Mouse (Mus musculus) heart, embryonic 10.5 days (tissue): ENCODE measurements around the gene Cbl. TPM values are rescaled to one million over a fixed set of nuclear protein-coding genes. Genes with fewer than 3 reads are reported as not detected.

ENCODE experiments used
- DNase-seq: peaks from one replicate; pipeline ENCODE4 v3.0.0-alpha.2; 2017; ENCODE audit warnings: low spot score
- H3K27ac ChIP-seq: fragments of 300-500 bp; sonication (generic); 2 replicates; pipeline ENCODE4 v1.5.1; 2016; ENCODE audit warnings: mild to moderate bottlenecking
- H3K27me3 ChIP-seq: fragments of 300-500 bp; sonication (generic); 2 replicates; pipeline ENCODE4 v1.6.1; 2016; ENCODE audit warnings: mild to moderate bottlenecking; ENCODE audit not compliant: poor library complexity, insufficient read depth, severe bottlenecking
- H3K36me3 ChIP-seq: fragments of 300-500 bp; sonication (generic); 2 replicates; pipeline ENCODE4 v1.6.1; 2016; ENCODE audit warnings: mild to moderate bottlenecking, moderate library complexity
- H3K4me1 ChIP-seq: fragments of 300-500 bp; sonication (generic); 2 replicates; pipeline ENCODE4 v1.6.1; 2016; ENCODE audit warnings: mild to moderate bottlenecking
- H3K4me3 ChIP-seq: fragments of 300-500 bp; sonication (generic); 2 replicates; pipeline ENCODE4 v1.5.1; 2016; ENCODE audit warnings: mild to moderate bottlenecking, moderate library complexity
- H3K9me3 ChIP-seq: fragments of 300-500 bp; sonication (generic); 2 replicates; pipeline ENCODE4 v1.6.1; 2016; ENCODE audit warnings: mild to moderate bottlenecking, moderate library complexity
- WGBS: fragments of 180-500 bp; shearing (Covaris S2); methylation state at CpG from one replicate; pipeline ENCODE4 v1.1.7; 2016; 5-methylcytosine and 5-hydroxymethylcytosine counted together
- polyA plus RNA-seq: library from polyadenylated mRNA; unstranded; fragments of >200 nt; fragmentation: Nextera tagmentation; extraction: Ambion mirVana; gene quantifications from 2 replicates; pipeline ENCODE4 v1.2.1, GENCODE M21; 2016

Cbl gene
- polyA plus RNA-seq, 1 experiment from 2014 or later: 16.2 TPM

GRCm38 (mm10) chr9:44104881-44105280 lies 129.0 kb downstream of the Cbl start:
- no peak overlapping the region for H3K4me3 ChIP-seq
- H3K36me3 ChIP-seq: peaks cover 35% of the 10 kb centered on the region
- H3K9me3 ChIP-seq: no peaks in the 10 kb centered on the region
- WGBS: 87% methylated on average over 7 of the region's 7 CpGs
- DNase-seq: no peak
- no peak overlapping the region for H3K27ac ChIP-seq
- peaks cover 47% of the 10 kb centered on the region for H3K4me1 ChIP-seq
- H3K27me3 ChIP-seq: no peaks in the 10 kb centered on the region

- Histone ChIP-seq H3K27me3 (no peaks in the 10 kb centered on the region), H3K4me3 (no peak within 1 kb of the TSS), H3K27ac (no peak within 1 kb of the TSS), H3K4me1 (peaks cover 24% of the 10 kb centered on the region), H3K36me3 (peaks cover 22% of the 10 kb centered on the region), H3K9me3 (no peaks in the 10 kb centered on the region)
- DNase-seq: no peak
- 74% methylated on average over 9 of the region's 9 CpGs for WGBS
Observed at GRCm38 (mm10) chr9:44101490-44101889, 132.4 kb downstream of the Cbl start, which contains the start of gene Mfrp. Gene Mfrp, plus strand, starts transcription at chr9:44101729.

GRCm38 (mm10) chr9:44096536-44096935 lies 137.3 kb downstream of the Cbl start:
- DNase-seq: peak; percentile 93
- Histone ChIP-seq H3K4me1 (peaks cover 33% of the 10 kb centered on the region), H3K36me3 (peaks cover 27% of the 10 kb centered on the region), H3K9me3 (no peaks in the 10 kb centered on the region), H3K27me3 (no peaks in the 10 kb centered on the region), H3K4me3 (no peak overlapping the region), H3K27ac (peak overlapping the region; percentile 87)
- 32% methylated on average over 9 of the region's 9 CpGs for WGBS

GRCm38 (mm10) chr9:44095781-44096180 lies 138.1 kb downstream of the Cbl start:
- H3K27ac ChIP-seq: peak overlapping the region; percentile 87; the same call in 1 of the 2 replicates

GRCm38 (mm10) chr9:44094737-44095136 lies 139.1 kb downstream of the Cbl start:
- H3K4me1 ChIP-seq: peaks cover 38% of the 10 kb centered on the region
- H3K27me3 ChIP-seq: no peaks in the 10 kb centered on the region
- H3K36me3 ChIP-seq: peaks cover 44% of the 10 kb centered on the region
- H3K27ac ChIP-seq: no peak overlapping the region
- 82% methylated on average over 3 of the region's 3 CpGs for WGBS
- H3K9me3 ChIP-seq: no peaks in the 10 kb centered on the region
- H3K4me3 ChIP-seq: no peak overlapping the region
- DNase-seq: no peak

More at GRCm38 (mm10) chr9:44095781-44096180, 138.1 kb downstream of the Cbl start:
- 88% methylated on average over 9 of the region's 9 CpGs for WGBS
- DNase-seq: no peak
- Histone ChIP-seq H3K9me3 (no peaks in the 10 kb centered on the region), H3K36me3 (peaks cover 34% of the 10 kb centered on the region), H3K4me1 (peaks cover 33% of the 10 kb centered on the region), H3K27me3 (no peaks in the 10 kb centered on the region), H3K4me3 (no peak overlapping the region)

- Histone ChIP-seq H3K9me3 (no peaks in the 10 kb centered on the region), H3K4me3 (no peak overlapping the region), H3K27me3 (no peaks in the 10 kb centered on the region), H3K36me3 (peaks cover 52% of the 10 kb centered on the region), H3K27ac (no peak overlapping the region), H3K4me1 (peaks cover 47% of the 10 kb centered on the region)
- WGBS: 40% methylated on average over 24 of the region's 24 CpGs
- peak; percentile 88 for DNase-seq
Observed at GRCm38 (mm10) chr9:44093612-44094503, 140.0 kb downstream of the Cbl start.

Other genes with a start within 250 kb of the Cbl start
- gene Thy1, start 190.7 kb downstream of the Cbl start, polyA plus RNA-seq: 0.15 and 1.1 TPM in 2 replicates
- gene Usp2, start 167.0 kb downstream of the Cbl start, polyA plus RNA-seq: 36.1 and 59.0 TPM in 2 replicates
- 0.21 TPM in 1 of 2 replicates, not detected in the other for gene Mfrp, start 132.3 kb downstream of the Cbl start, polyA plus RNA-seq
- gene C1qtnf5, start 126.8 kb downstream of the Cbl start, polyA plus RNA-seq: 0.50 TPM in 1 of 2 replicates, not detected in the other
- 0.07 and 0.18 TPM in 2 replicates for gene Gm49380, start 120.5 kb downstream of the Cbl start, polyA plus RNA-seq
- gene Rnf26, start 120.5 kb downstream of the Cbl start, polyA plus RNA-seq: 53.6 and 55.8 TPM in 2 replicates
- 34.6 and 67.0 TPM in 2 replicates for gene Mcam, start 99.6 kb downstream of the Cbl start, polyA plus RNA-seq
- gene Ccdc153, start 6.6 kb upstream of the Cbl start, polyA plus RNA-seq: not detected in 2 replicates
- not detected in 2 replicates for gene Pdzd3, start 17.4 kb upstream of the Cbl start, polyA plus RNA-seq
- 3.1 and 4.7 TPM in 2 replicates for gene Nlrx1, start 34.5 kb upstream of the Cbl start, polyA plus RNA-seq
- 3.4 and 3.9 TPM in 2 replicates for gene Abcg4, start 54.6 kb upstream of the Cbl start, polyA plus RNA-seq
- 23.5 and 25.0 TPM in 2 replicates for gene Hinfp, start 71.6 kb upstream of the Cbl start, polyA plus RNA-seq
- gene C2cd2l, start 86.2 kb upstream of the Cbl start, polyA plus RNA-seq: 6.9 and 9.5 TPM in 2 replicates
- 35.2 and 36.6 TPM in 2 replicates for gene Dpagt1, start 92.0 kb upstream of the Cbl start, polyA plus RNA-seq
- gene H2afx, start 100.6 kb upstream of the Cbl start, polyA plus RNA-seq: 258 and 270 TPM in 2 replicates
- 276 and 285 TPM in 2 replicates for gene Hmbs, start 110.2 kb upstream of the Cbl start, polyA plus RNA-seq
- gene Vps11, start 127.6 kb upstream of the Cbl start, polyA plus RNA-seq: 22.8 and 26.3 TPM in 2 replicates
- gene Hyou1, start 145.4 kb upstream of the Cbl start, polyA plus RNA-seq: 23.4 and 25.0 TPM in 2 replicates
- 25.3 and 33.4 TPM in 2 replicates for gene Slc37a4, start 162.8 kb upstream of the Cbl start, polyA plus RNA-seq
- 1,461 and 1,463 TPM in 2 replicates for gene Rps25, start 173.1 kb upstream of the Cbl start, polyA plus RNA-seq
- 104 and 117 TPM in 2 replicates for gene Trappc4, start 173.6 kb upstream of the Cbl start, polyA plus RNA-seq
- gene Ccdc84, start 184.5 kb upstream of the Cbl start, polyA plus RNA-seq: 21.9 and 28.0 TPM in 2 replicates
- not detected in 2 replicates for gene Foxr1, start 207.1 kb upstream of the Cbl start, polyA plus RNA-seq
- 0.26 TPM in 1 of 2 replicates, not detected in the other for gene Upk2, start 220.9 kb upstream of the Cbl start, polyA plus RNA-seq
- 7.6 and 9.6 TPM in 2 replicates for gene Bcl9l, start 248.8 kb upstream of the Cbl start, polyA plus RNA-seq